Mouse (Mus musculus) brain, adult 2 months (tissue): ENCODE measurements at regions not wholly inside any gene's neighbourhood (a gene's known extent, or its start where the extent isn't known, plus 50 kb on each side); places are given as distances from the start of the nearest gene placed in this dataset.
"Not testable (repeated sequence)": the region's sequence is repeated elsewhere in the genome, so short reads cannot be mapped to it uniquely, and the experiment has no call there.

Experiments
- DNase-seq: peaks from one replicate; pipeline ENCODE4 v3.0.0; 2011; ENCODE audit warnings: low read depth, low spot score

DNA sequence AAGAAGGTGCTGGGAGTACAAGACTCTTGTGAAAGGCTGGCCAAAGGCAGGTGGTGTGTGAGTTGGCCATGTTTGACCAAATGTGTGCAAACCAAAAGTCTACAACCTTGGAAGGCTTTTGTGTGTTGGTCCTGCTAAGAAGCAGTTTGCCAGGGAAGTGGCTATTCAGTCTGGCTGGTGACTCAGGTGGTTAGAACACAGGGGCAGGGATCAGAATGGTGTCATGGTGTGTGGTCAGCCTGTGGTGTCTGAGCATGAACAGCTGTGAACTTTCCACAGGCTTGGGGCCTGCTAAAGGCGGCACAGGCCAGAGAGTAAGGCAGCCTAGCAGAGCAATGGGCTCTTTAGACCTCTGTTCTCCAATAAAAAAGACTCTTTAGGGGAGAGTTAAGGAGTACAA, 171.6 kb upstream of the Klf14 start:
- no peak for DNase-seq

DNA sequence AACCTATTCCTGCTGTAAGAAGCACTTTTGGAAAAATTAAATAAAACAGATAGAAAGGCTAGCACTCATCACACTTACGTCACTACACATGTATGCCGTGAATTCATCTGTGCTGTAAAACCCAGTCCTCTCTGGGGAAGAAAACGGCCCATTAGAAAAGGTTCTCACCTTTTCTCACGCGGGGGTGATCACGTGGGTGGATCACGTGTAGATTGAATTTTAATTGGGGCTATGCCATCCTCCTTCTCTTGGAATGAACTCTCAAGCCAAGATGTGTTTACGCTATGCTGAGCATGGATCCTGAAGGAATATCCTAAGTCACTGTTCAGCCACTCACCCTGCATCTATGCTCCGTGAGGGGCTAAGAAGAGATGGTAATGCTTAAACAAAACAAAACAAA, 172.8 kb upstream of the Klf14 start:
- no peak for DNase-seq

DNA sequence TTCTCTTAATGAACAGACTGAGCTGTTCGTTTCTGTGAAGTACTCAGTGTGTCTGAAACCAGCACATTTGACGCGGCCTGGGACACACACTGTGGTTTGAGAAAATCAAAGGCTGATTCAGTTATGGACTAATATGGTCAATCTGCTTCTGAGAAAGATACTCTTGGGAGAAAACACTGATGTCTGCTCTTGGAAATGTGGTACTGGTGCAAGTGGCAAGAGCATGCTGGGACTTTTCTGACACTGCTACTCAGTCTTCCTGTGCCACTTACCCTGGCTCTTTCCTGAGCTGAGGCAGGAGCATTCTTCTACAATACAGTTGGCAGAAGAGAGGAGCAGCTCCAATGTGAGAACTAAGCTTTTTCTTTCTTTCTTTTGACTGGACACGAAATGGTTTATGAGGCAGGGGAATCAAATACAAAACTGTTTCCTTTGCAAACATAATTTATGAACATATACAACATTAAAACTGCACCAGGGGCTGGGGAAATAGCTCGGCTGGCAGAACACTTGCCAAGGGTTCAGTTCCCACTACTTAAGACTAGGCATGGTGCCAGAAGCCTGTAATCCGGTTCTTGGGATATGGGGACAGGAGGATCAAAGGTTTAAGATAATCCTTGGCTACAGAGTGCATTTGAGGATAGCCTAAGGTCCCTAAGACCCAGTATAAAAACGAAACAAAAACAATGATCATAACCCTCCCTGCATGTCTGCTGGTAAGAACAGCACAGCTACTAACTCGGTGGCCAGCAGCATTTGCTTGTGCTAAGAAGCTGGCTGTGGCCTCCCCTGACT, 173.7 kb upstream of the Klf14 start:
- no peak for DNase-seq

DNA sequence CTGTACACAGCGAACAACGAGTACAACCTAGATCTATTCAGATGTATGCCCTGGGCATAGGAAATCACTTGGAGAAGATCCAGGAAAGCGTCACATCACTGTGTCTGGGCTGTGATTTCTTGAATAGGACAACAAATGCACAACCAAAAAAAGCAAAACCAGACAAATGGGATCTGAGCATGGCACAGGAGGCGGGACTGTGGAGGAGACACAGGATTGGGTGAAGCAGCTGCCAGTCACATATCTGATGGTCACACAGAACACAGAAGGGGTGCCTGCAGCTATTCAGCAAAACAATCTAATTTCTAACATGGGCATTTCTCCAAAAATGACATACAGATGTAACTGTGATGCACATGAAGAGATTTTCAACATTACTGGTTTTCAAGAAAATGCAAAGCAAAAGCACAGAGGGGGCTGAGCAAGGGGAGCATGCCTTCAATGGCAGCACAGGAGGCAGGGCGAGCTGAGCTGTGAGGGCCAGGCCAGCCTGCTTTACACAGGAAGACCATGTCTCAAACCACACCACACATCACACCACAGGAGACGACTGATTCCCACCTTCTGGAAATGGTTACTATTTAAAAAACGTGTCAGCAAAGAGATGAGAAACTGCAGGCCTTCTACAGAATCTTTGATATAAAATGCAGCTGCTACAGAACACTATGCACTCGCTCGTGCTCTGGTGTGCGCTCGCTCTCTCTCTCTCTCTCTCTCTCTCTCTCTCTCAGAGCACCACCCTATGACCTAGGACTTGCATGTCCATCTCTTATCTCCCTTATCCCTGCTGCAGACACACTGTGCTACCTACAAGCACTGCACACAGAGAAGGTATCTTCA, 175.2 kb upstream of the Klf14 start:
- peak; percentile 55 for DNase-seq

DNA sequence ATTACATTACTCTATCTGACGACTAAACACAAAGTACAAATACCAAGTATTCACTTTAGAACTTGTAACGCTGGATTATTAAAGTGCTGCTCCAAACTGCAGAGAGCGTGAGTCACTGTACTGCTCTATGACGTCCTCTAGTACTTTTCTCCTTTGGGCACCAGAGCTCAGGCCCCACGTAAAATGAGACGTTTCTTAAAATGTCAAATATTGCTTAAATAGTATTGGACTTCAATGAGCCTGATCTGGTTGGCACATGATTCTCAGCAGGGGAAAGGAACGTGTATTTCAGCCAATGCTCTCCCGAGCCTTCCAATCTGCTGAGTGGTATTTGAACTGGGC, 175.8 kb upstream of the Klf14 start:
- DNase-seq: no peak

DNA sequence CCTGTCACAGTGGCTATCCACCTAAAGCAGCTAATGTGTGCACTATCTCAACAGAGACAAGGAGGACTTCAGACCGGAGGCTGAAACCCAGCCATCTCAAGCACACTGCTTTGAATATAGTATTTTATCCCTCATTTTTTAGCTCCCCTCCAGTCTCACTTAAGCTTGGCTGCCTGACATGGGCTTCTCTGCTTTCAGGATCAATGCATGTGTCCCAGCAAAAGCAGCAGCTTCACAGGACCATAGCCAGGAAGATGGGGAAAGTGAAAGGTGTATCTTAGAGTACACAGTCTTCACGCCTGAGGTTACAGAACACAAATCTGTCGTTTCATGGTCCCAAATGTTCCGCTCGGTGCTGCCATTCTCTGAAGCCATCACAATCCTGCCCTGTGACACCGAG, 176.7 kb upstream of the Klf14 start:
- no peak for DNase-seq

DNA sequence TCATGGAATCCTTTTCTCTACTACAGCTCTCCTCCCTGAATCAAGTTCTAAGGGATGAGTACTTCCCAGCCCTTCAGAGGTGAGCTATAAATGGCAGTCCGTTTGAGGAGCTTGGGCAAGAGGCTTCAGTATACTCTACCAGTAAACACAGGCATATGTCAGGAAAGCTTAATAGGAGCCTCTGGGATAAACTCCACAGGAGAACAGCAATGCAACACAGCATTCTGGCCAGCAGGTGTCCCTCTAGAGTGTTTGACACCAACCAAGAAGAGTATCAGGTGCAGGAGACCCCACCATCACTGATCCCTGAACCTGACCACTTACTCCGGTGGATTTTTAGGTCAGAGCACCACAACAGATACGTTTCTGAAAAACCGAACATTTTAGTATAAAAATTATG, 178.0 kb upstream of the Klf14 start:
- peak; percentile 71 for DNase-seq

DNA sequence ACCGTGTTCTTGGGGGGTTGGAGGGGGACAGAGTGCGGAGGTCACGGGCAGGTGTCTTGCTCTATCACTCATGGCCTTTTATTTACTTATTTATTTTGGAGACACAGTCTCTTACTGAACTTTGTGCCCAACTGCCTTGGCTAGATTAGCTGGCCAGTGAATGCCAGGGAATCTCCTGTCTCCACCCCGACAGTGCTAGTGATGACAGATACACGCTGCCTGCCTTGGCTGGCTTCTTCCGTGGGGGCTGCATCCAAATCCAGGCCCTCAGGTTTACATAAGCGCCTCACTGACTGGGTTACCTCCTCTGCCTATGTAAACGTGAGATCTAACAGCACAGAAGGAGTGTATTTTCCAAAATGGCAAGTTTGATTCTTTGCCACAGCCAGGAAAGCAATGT, 178.5 kb upstream of the Klf14 start:
- peak; percentile 67 for DNase-seq

DNA sequence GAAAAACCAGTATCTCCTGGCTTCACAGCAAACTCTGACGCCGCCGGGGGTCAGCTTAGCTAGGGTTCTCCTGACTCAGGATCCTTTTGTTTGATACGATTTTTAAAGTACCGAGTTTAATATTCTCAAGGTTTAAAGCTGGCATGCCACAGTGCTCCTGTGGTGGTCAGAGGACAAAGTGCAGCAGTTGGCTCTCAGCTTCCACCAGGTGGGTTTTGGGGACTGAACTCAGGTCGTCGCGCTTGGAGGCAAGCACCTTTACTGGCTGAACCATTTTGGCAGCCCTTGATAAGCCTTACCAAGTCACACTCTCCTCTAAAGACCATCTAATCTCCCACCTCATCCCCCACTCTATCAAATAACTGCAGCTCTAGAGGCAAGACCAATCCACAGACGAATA, 181.1 kb upstream of the Klf14 start:
- no peak for DNase-seq

DNA sequence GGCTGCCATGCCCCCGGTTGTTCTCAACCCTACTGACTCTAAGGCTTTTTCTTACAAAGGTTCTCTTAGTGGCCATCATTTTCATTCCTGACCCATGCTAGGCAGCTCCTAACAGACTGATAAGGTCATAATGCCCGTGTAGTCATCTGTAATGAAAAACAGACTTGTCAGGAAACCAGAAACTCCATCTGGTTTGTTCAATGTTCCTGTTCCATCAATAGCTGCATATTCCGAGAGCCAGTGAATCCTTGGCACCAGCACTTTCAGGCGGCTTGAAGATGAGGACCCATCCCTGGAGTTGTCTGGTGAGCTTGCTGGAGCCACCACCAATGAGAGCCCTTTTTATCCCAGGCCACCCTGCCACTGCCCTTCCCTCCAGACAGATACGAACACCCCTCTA, 181.7 kb upstream of the Klf14 start:
- no peak for DNase-seq

DNA sequence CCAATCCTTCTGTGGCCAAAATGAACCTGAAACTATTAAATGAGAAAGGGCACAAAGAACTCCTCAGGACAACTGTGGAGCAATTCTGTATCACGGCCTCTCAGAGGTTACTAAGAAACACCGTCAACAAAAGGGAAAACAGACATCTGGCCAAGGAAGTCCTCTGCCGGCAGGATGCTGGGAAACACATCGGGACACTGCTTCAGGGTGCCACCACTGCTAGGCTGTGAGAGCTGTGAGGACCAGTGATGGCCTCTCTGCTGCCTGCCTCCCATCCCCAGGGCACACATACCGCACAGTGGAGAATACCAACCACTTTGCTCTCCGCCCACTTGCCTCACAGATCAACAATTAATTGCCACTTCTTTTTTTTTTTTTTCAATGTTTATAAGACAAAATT, 182.6 kb upstream of the Klf14 start:
- no peak for DNase-seq

DNA sequence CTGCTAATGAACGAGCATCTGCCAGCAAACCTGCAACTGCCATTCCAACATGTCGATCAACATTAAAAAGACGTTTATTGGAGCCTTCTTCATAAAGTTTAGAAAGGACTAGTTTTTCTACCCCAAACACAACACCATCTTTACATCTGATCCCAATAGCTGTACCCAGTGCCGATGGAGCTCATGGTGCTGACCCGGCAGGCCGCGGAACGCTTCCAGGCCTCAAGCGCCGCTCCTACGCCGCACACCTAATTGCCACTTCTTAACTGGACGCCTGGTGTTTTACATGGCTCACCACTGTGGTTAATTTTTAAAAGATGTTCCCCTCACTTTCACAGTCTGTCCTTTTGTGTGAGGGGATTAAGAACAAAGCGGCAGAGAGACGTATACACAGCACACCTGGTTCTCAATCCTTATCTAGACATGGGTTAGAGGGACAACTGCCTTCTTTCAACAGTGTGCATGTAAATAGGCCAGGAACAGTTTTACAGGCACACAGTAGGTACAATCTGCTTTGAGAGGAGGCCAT, 183.7 kb upstream of the Klf14 start:
- DNase-seq: not testable (repeated sequence)

DNA sequence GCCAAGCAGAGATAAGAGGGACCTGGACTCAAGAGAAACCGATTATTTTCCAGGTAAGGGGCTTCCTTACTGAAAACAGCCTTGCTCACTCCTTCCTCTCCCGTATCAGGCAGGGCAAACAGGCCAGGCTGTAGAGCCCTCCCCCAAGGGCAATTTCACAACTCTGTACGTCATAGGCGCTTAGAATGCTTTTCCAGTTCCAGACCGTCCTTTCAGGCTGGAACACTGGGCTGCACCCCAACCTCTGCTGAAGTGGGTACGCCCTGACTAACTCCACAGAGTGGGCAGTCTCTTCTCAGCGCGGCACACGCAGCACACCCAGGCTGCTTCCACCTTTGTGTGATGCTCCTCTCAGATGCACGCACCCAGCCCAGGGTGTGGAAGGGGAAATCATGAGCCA, 186.8 kb upstream of the Klf14 start:
- DNase-seq: no peak

DNA sequence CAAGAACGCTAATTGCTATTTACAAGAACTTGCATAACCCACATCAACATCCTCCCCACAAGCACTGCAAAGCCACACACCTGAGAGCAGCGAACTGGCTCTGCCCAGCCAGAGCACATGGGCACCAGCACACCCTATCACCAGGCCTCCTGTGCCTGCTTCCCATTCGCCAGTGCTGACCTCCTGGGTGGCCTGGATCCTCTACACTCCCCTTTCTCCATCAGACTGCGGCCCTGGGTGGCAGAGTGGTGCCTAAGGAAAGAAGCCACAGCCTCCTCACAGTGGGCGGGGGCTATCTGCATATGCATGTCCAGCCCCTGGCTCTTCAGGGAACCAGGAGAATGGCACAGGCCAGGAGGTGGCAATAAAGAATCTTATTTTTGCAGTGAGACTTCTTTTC, 187.9 kb upstream of the Klf14 start:
- DNase-seq: no peak

DNA sequence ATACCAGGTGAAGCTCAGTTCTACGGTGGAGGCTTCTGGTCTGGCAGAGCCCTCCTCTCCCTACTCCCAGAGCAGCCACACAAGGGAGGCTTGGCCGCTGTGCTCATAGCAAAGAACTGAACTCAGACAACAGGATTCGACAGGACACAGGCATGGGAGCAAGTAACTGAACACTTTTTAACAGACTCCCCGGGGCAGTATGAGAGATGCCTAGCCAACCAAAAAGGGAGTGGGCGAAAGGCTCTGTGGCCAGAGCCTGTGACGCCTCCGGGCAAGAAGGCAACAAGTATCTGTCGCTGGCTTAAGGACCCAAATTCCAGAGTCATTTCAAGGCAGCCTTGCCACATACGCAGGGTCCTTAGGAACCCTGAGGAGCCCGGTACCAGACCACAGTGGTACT, 188.8 kb upstream of the Klf14 start:
- DNase-seq: no peak

DNA sequence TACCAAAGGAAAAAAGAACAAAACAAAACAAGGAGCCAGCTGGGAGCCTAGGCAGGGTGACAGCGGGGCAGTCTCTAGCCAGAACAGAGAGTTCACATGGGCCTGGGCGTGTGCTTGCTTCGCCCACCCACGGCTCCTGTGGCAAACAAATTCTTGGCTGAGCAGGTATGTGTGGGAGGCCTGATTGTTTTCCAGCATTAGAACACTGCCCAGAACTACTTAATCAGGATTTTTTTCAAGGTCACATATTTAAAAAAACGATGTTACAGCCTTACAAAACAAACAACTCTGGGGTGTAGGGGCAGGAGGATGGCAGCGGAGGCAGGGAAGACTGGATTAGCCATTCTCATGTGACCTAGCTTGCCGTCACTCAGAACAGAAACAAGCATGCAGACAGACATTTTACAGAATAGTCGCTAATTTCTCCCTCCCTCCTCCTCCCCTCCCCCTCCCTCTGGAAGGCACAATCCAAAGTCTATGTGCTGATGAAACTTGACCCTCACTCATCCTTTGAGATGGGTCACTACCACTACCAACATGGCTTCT, 189.5 kb upstream of the Klf14 start:
- DNase-seq: peak; percentile 83

DNA sequence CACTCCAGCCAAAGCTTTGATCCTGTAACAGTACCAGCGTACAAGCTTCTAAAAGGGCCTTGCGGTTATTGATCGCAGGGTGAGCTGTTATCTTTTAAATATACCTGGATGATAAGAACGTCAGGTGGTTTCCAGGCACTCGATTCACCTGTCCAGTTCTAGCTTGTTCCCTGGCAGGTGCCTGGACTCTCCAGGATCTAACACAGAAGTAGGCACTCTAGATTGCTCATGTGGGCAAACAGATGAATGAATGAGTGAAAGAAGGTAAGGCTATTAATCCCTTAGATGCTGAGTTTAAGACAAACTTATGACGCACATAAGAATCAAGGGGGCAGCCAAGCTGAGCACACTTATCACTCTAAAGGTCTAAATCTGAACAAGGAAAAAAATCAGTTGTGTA, 190.3 kb upstream of the Klf14 start:
- DNase-seq: no peak

DNA sequence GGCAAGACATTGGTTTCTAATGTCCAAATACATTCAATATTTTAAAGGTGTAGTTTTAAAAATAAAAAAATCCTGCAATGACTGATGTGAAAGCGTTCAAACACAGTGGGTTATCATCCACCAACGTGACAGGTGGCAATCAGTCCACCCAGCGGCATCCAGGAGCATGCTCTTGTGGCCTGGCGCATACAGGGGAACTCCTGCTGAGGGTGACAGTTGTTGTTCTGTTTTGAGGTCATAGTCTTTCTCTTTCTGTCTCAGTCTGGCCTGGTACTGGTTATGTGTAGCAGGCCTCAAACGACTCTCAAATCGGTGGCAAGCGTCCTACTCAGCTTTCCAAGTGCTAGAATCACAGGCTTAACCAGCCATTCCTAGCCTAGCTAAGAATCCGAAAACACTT, 191.5 kb upstream of the Klf14 start:
- peak; percentile 74 for DNase-seq

DNA sequence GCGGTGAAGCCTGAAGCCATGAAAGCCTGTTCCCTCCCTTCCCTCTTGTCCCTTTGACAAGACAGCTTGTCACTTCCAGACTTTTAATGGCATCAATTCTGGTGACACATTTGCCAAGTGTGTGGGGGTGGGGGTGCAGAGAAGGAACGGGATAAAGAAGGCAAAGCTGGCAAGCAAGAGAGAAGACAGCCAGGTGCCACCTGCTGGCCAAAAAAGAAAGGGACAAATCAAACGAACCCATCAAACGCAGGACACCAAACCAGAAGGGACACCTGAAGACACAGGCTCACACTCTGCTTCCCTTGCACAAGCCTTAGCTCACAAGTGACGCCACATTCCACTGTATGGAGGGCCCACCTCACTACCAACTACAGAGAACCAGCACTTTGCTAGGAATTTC, 197.0 kb upstream of the Klf14 start:
- peak; percentile 88 for DNase-seq

DNA sequence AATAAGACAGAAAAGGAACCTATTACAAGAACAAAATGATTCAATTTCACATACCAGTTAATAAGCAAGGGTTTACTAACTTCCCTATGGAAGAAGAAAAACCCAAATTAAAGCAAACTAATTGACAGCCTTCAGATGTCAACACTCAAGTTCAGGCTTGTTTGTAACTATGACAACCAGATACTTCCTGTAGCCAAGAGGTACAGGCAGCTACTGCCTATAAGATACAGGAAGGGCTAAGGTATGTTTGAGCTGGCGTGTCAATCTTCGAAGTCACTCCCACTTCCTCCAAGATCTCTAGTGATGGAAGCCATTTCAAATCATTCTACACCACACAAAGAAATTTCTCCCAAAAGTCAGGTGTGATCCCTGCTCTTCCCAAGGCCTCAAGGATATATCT, 198.1 kb upstream of the Klf14 start:
- DNase-seq: no peak

DNA sequence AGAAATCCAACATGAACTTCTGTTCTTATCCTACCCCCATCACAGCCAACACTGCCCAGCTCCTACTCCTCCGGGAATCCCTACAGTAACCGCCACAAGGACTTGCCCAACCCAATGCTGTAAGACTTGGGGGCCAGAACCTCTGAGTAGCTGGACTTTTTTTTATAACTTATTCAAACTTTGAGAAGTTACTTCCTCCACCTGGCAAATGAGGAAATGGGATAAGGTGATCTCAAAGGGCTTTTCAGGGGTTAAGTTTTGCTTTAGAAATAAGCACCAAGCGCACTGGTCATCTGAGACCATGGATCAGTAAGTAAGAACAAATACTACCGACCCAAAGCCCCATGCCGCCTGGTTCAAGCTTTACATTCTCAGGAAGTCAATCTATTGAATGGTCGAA, 198.6 kb upstream of the Klf14 start:
- DNase-seq: no peak

DNA sequence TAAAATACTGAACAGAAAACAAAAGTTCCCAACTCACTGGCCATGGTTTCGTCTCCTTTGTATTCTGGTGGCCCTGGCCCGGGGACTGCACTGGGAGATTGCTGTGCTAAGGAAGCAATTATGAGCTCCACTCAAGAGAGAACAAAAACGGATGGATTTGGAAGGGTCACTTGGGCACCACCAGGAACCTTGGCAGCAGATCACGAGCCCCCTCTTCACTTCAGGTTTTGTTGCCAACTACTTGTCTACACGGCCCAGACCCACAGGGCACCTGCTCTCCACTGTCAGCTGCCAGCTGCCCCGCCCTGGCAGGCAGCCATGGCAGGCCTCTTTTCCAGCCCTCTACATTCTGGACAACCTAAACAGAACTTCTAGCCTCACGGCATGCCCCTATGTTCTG, 199.8 kb upstream of the Klf14 start:
- DNase-seq: peak; percentile 92

DNA sequence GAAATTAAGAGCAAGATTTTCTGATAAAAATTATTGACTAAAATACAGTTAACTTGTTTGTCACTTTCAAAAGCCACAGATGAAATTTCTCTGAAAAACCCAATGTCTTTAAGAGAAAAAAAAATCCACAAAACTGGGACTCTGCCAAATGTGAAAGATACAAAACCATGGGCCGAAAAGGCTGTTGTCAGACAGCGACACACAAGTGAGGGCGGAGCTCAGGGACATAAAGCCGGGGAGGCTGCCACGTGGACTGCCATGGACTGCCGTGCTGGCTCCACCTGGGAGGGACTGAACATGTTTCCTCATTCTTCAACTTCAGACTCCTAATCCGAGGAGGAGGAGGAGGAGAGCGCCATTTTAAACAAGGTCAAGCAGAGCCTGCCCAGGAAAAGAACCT, 200.4 kb upstream of the Klf14 start:
- no peak for DNase-seq
